Comparison of ENCODE assay signal across 9 mouse cellular contexts in the genomic region with DNA sequence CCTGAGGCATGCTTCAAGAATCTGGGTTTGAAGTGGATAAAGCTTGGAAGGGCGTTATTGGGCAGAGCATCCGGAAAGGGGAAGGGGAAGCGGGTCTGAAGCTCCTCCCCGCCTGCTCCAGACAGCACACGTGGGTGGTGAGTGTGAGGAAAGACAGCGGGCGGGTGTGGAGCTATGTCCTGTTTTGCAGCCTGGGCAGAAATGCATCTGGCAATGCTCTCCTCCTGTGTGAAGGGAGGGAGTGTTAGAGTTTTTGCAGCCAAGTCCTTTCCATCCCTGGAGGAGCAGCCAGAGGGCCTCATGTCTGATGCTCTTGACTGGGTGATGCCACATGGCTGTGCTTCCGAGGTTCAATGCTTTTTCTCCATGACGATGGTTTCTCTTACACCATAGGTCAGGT.
DNase-seq lines count a peak whose midpoint lies in the region; ATAC-seq and TF ChIP-seq lines count a peak whose summit lies in the region.
"Had no signal": no experiment of that assay in that cellular context is flagged by ENCODE, and none has a peak within 500 bp of the region (broad histone marks: within the 10 kb centered on the region; RNA-seq: fewer than 3 reads in every experiment).

No protein-coding gene starts in this region.

- ATAC-seq in kidney, postnatal 0 days (replicated peaks; ENCODE audit: low FRiP score, low read depth) = peak; percentile 66
- ATAC-seq in kidney, embryonic 14.5 days (ENCODE audit: low FRiP score, low TSS enrichment) = no peak
- ATAC-seq in common myeloid progenitor, adult 5-6 weeks (replicated peaks; ENCODE audit: low read depth, poor library complexity, severe bottlenecking) = peak; percentile 93
- no peak for ATAC-seq in inflammation-experienced regulatory T-cells, adult 6 months
- no peak for ATAC-seq in hindbrain, embryonic 11.5 days (ENCODE audit: low FRiP score)

- TF ChIP-seq CTCF in kidney, postnatal 0 days (IDR thresholded peaks at IDR 0.05; ENCODE audit: low read depth) = no peak

- no peaks in the 10 kb centered on the region for H3K27me3 ChIP-seq in kidney, postnatal 0 days (ENCODE audit: insufficient read depth, low read length)
- no peaks in the 10 kb centered on the region for H3K27me3 ChIP-seq in kidney, embryonic 14.5 days (ENCODE audit: control insufficient read depth, insufficient read depth, low read length)
- no peaks in the 10 kb centered on the region for H3K27me3 ChIP-seq in hindbrain, embryonic 11.5 days (ENCODE audit: control insufficient read depth, insufficient read depth, low read length)
- H3K27me3 ChIP-seq: heart, embryonic 13.5 days had no signal

- H3K4me1 ChIP-seq in kidney, postnatal 0 days (replicated peaks; ENCODE audit: insufficient read depth, low read length) = no peaks in the 10 kb centered on the region
- no peaks in the 10 kb centered on the region for H3K4me1 ChIP-seq in kidney, embryonic 14.5 days (ENCODE audit: control insufficient read depth, insufficient read depth, low read length)
- H3K4me1 ChIP-seq in hindbrain, embryonic 11.5 days (replicated peaks; ENCODE audit: control insufficient read depth, insufficient read depth, low read length) = no peaks in the 10 kb centered on the region
- H3K4me1 ChIP-seq: heart, embryonic 13.5 days had no signal

- H3K27ac ChIP-seq in kidney, postnatal 0 days = no peak overlapping the region
- no peak overlapping the region for H3K27ac ChIP-seq in kidney, embryonic 14.5 days (ENCODE audit: low read depth, low read length)
- no peak overlapping the region for H3K27ac ChIP-seq in hindbrain, embryonic 11.5 days (ENCODE audit: low read depth, low read length)
- H3K27ac ChIP-seq: heart, embryonic 13.5 days had no signal

- WGBS in kidney, postnatal 0 days = 47% methylated on average over 9 of the region's 9 CpGs
- WGBS in kidney, embryonic 14.5 days = 49% methylated on average over 9 of the region's 9 CpGs
- WGBS in hindbrain, embryonic 11.5 days = 74% methylated on average over 9 of the region's 9 CpGs

- H3K36me3 ChIP-seq in kidney, postnatal 0 days (ENCODE audit: insufficient read depth, low read length) = no peaks in the 10 kb centered on the region
- no peaks in the 10 kb centered on the region for H3K36me3 ChIP-seq in kidney, embryonic 14.5 days (ENCODE audit: control insufficient read depth, insufficient read depth, low read length)
- H3K36me3 ChIP-seq in hindbrain, embryonic 11.5 days (ENCODE audit: control insufficient read depth, insufficient read depth, low read length) = no peaks in the 10 kb centered on the region
- H3K36me3 ChIP-seq: heart, embryonic 13.5 days had no signal

- no peak overlapping the region for H3K4me2 ChIP-seq in kidney, postnatal 0 days (ENCODE audit: low read length)
- no peak overlapping the region for H3K4me2 ChIP-seq in kidney, embryonic 14.5 days (replicated peaks; ENCODE audit: low read depth, low read length)
- H3K4me2 ChIP-seq in hindbrain, embryonic 11.5 days (replicated peaks; ENCODE audit: low read depth, low read length) = no peak overlapping the region
- H3K4me2 ChIP-seq: heart, embryonic 13.5 days had no signal

- no peaks in the 10 kb centered on the region for H3K9me3 ChIP-seq in kidney, postnatal 0 days (replicated peaks; ENCODE audit: low read length)
- no peaks in the 10 kb centered on the region for H3K9me3 ChIP-seq in kidney, embryonic 14.5 days (ENCODE audit: control insufficient read depth, low read length)
- H3K9me3 ChIP-seq in hindbrain, embryonic 11.5 days (ENCODE audit: control insufficient read depth, low read length) = no peaks in the 10 kb centered on the region
- H3K9me3 ChIP-seq: heart, embryonic 13.5 days had no signal

- DNase-seq in kidney, postnatal 0 days (ENCODE audit: low spot score) = peak; percentile 56
- peak; percentile 49 for DNase-seq in heart, postnatal 14 days
- peak; percentile 82 for DNase-seq in lung, postnatal 10 days
- DNase-seq in urinary bladder, postnatal 4 days (ENCODE audit: low spot score in 2 of 2) = peak; percentile 51 to 64
- no peak for DNase-seq in hindbrain, embryonic 11.5 days (ENCODE audit: low spot score)

- intact Hi-C loops in heart, postnatal 14 days (cut with DNase I) = no loop called here

- no peak overlapping the region for H3K4me3 ChIP-seq in kidney, postnatal 0 days (replicated peaks; ENCODE audit: low read depth, low read length)
- no peak overlapping the region for H3K4me3 ChIP-seq in kidney, embryonic 14.5 days (ENCODE audit: low read length)
- H3K4me3 ChIP-seq in hindbrain, embryonic 11.5 days (ENCODE audit: low read depth, low read length) = no peak overlapping the region
- H3K4me3 ChIP-seq: heart, embryonic 13.5 days had no signal

- no peak overlapping the region for H3K9ac ChIP-seq in kidney, postnatal 0 days (ENCODE audit: low read depth, low read length)
- no peak overlapping the region for H3K9ac ChIP-seq in kidney, embryonic 14.5 days (ENCODE audit: low read depth, low read length)
- no peak overlapping the region for H3K9ac ChIP-seq in hindbrain, embryonic 11.5 days (ENCODE audit: low read depth, low read length)
- H3K9ac ChIP-seq: heart, embryonic 13.5 days had no signal

Comparison
In these comparisons a context has a peak if more than half of its experiments do, and no peak if none do; other contexts are left out.
1. ATAC-seq: peak in kidney, postnatal 0 days (single experiment) and common myeloid progenitor, adult 5-6 weeks (single experiment); none in kidney, embryonic 14.5 days (single experiment), inflammation-experienced regulatory T-cells, adult 6 months (single experiment) and hindbrain, embryonic 11.5 days (single experiment).